Mouse (Mus musculus) intestine, postnatal 0 days (tissue): ENCODE results near the gene Nt5c1a. TPM values are rescaled to one million over a fixed set of nuclear protein-coding genes. Genes with fewer than 3 reads are reported as not detected.
A peak's percentile ranks its signal among the peaks of the same experiment; 100 is the strongest.

Source experiments
- ATAC-seq: fragments of 200-750 bp; cut with Nextera tagmentation; 2 replicates; pipeline ENCODE4 v1.8.0; 2017; ENCODE audit warnings: mild to moderate bottlenecking, moderate TSS enrichment, moderate library complexity
- H3K27ac ChIP-seq: fragments of 300-500 bp; sonication (generic); 2 replicates; pipeline ENCODE4 v1.5.1; 2014; ENCODE audit warnings: mild to moderate bottlenecking, low read depth, low read length, moderate library complexity
- H3K27me3 ChIP-seq: fragments of 300-500 bp; sonication (generic); replicated peaks from 2 replicates; pipeline ENCODE4 v1.6.1; 2014; ENCODE audit warnings: low read length, mixed read lengths; ENCODE audit not compliant: control insufficient read depth, insufficient read depth
- H3K36me3 ChIP-seq: fragments of 300-500 bp; sonication (generic); 2 replicates; pipeline ENCODE4 v1.6.1; 2014; ENCODE audit warnings: mild to moderate bottlenecking, moderate library complexity; ENCODE audit not compliant: control insufficient read depth, insufficient read depth
- H3K4me1 ChIP-seq: fragments of 300-500 bp; sonication (generic); replicated peaks from 2 replicates; pipeline ENCODE4 v1.6.1; 2014; ENCODE audit warnings: antibody characterized with exemption, low read length, mixed read lengths; ENCODE audit not compliant: control insufficient read depth, insufficient read depth
- H3K4me2 ChIP-seq: fragments of 300-500 bp; sonication (generic); replicated peaks from 2 replicates; pipeline ENCODE4 v1.6.1; 2014; ENCODE audit warnings: low read depth, mild to moderate bottlenecking, moderate library complexity
- H3K4me3 ChIP-seq: fragments of 300-500 bp; sonication (generic); 2 replicates; pipeline ENCODE4 v1.5.1; 2014; ENCODE audit warnings: low read depth, low read length
- H3K9ac ChIP-seq: fragments of 300-500 bp; sonication (generic); 2 replicates; pipeline ENCODE4 v1.6.1; 2014; ENCODE audit warnings: mild to moderate bottlenecking, low read depth, low read length
- H3K9me3 ChIP-seq: fragments of 300-500 bp; sonication (generic); 2 replicates; pipeline ENCODE4 v1.6.1; 2016; ENCODE audit warnings: mixed run types; ENCODE audit not compliant: control insufficient read depth
- CTCF ChIP-seq: sonication (generic); IDR thresholded peaks from 2 replicates; pipeline ENCODE4 v1.5.1; 2016; ENCODE audit warnings: low read depth, mild to moderate bottlenecking, control low read depth, antibody characterized with exemption, moderate library complexity
- WGBS: fragments of 180-500 bp; shearing (Covaris S2); extraction: QIAGEN DNeasy Blood & Tissue Kit; methylation state at CpG from one replicate; pipeline ENCODE4 v1.1.7; 2014; 5-methylcytosine and 5-hydroxymethylcytosine counted together
- polyA plus RNA-seq: library from polyadenylated mRNA; unstranded; fragments of >200 nt; fragmentation: Nextera tagmentation; extraction: Ambion mirVana; gene quantifications from 2 replicates; pipeline ENCODE4 v1.2.1, GENCODE M21; 2015

Nt5c1a gene
- polyA plus RNA-seq, 1 experiment from 2014 or later: not detected

DNA sequence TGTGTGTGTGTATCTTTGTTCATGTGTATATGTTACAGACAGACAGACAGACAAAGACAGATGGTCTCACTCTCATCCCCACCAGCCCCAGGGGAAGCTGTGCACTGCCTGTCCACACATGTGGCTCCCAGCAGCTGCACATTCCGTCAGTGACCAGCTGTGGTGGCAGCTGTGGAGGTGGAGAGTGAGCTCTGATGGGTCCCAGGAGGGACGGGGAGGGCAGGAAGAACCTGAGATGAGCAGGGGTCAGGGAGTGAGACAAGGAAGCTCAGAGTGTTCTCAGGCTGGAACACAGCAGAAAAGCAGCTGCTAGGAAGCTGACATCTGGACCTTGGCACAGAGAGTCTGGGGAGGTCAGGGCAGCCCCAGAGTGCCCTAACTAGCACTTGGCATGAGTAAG, 27.0 kb downstream of the Nt5c1a start:
- no peak for TF ChIP-seq CTCF
- Histone ChIP-seq H3K9ac (no peak overlapping the region), H3K4me2 (no peak overlapping the region), H3K27me3 (peaks cover 2% of the 10 kb centered on the region; the same call in 1 of the 2 replicates), H3K27ac (no peak overlapping the region), H3K9me3 (no peaks in the 10 kb centered on the region), H3K4me1 (0 out of 2 replicates have a peak, but pooled peaks cover 4% of the 10 kb centered on the region), H3K4me3 (no peak overlapping the region), H3K36me3 (no peaks in the 10 kb centered on the region)
- WGBS: 55% methylated on average over 2 of the region's 2 CpGs
- no peak for ATAC-seq

GRCm38 (mm10) chr4:123229166-123229565, 27.9 kb downstream of the Nt5c1a start:
- Histone ChIP-seq H3K27me3 (peaks cover 8% of the 10 kb centered on the region; the same call in 1 of the 2 replicates), H3K36me3 (no peaks in the 10 kb centered on the region), H3K4me1 (0 out of 2 replicates have a peak, but pooled peaks cover 4% of the 10 kb centered on the region), H3K9ac (no peak overlapping the region), H3K4me2 (no peak overlapping the region), H3K9me3 (no peaks in the 10 kb centered on the region), H3K4me3 (no peak overlapping the region), H3K27ac (no peak overlapping the region)
- ATAC-seq: 0 out of 2 replicates have a peak, but pooled peaks have one; percentile 19
- TF ChIP-seq CTCF: no peak
- WGBS: 31% methylated on average over 11 of the region's 11 CpGs

GRCm38 (mm10) chr4:123232841-123233240, 31.5 kb downstream of the Nt5c1a start:
- Histone ChIP-seq H3K36me3 (no peaks in the 10 kb centered on the region), H3K4me1 (0 out of 2 replicates have a peak, but pooled peaks cover 4% of the 10 kb centered on the region), H3K27ac (no peak overlapping the region), H3K4me2 (no peak overlapping the region), H3K9me3 (no peaks in the 10 kb centered on the region), H3K4me3 (no peak overlapping the region), H3K27me3 (peaks cover 16% of the 10 kb centered on the region; the same call in 1 of the 2 replicates), H3K9ac (no peak overlapping the region)
- 56% methylated on average over 3 of the region's 3 CpGs for WGBS
- TF ChIP-seq CTCF: no peak
- no peak for ATAC-seq

DNA sequence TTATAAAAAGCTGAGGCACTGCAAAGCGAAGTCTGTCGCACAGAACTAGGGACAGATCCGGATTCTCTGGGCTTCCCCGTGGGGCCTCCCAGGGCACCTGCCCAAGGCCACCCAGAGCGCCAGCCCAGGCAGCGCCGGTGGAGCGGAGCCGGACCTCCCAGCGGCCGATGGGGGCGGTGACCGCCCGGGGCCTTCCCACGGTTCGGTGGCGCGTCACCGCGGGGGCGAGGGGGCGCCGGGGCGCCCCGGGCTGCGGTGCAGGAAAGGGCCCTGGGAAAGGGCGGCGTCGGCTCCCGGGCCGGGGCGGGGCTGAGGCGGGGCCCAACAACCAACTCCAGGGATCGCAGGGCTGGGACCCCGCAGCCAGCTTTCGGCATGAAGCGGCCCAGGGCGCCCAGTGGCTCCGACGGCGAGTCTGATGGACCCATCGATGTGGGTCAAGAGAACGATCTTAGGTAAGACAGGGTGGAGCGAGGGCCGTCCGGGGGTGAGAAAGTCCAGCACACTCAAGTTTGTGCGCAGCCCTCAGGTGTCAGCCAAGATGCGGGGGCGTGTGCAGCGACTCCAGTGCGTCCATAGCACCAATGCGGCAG, 32.3 kb downstream of the Nt5c1a start, which contains the start of gene Heyl:
Gene Heyl (plus strand): TSS at position 65 of the 593 bp plus-strand sequence.
- ATAC-seq: peak; percentile 70; the same call in 1 of the 2 replicates
- Histone ChIP-seq H3K9ac (peak within 1 kb of the TSS; percentile 40), H3K27ac (no peak within 1 kb of the TSS), H3K27me3 (peaks cover 20% of the 10 kb centered on the region; the same call in 1 of the 2 replicates), H3K4me3 (peak within 1 kb of the TSS; percentile 50), H3K4me2 (peak within 1 kb of the TSS; percentile 88), H3K9me3 (no peaks in the 10 kb centered on the region), H3K36me3 (no peaks in the 10 kb centered on the region), H3K4me1 (0 out of 2 replicates have a peak, but pooled peaks cover 4% of the 10 kb centered on the region)
- no peak for TF ChIP-seq CTCF
- 1% methylated on average over 45 of the region's 52 CpGs for WGBS

- Histone ChIP-seq H3K4me3 (no peak overlapping the region), H3K27ac (no peak overlapping the region)
- no peak for TF ChIP-seq CTCF
Observed at GRCm38 (mm10) chr4:123235835-123236430, 34.6 kb downstream of the Nt5c1a start.

GRCm38 (mm10) chr4:123236431-123237031, 35.2 kb downstream of the Nt5c1a start:
- Histone ChIP-seq H3K36me3 (no peaks in the 10 kb centered on the region), H3K27ac (no peak overlapping the region), H3K4me1 (no peaks in the 10 kb centered on the region), H3K27me3 (peaks cover 37% of the 10 kb centered on the region; the same call in 1 of the 2 replicates), H3K4me2 (no peak overlapping the region), H3K4me3 (no peak overlapping the region), H3K9ac (no peak overlapping the region), H3K9me3 (no peaks in the 10 kb centered on the region)
- ATAC-seq: no peak
- WGBS: 77% methylated on average over 13 of the region's 13 CpGs
- no peak for TF ChIP-seq CTCF

More at GRCm38 (mm10) chr4:123235835-123236430, 34.6 kb downstream of the Nt5c1a start:
- peaks cover 37% of the 10 kb centered on the region; the same call in 1 of the 2 replicates for H3K27me3 ChIP-seq
- H3K4me2 ChIP-seq: no peak overlapping the region
- H3K9ac ChIP-seq: no peak overlapping the region
- no peaks in the 10 kb centered on the region for H3K4me1 ChIP-seq
- 72% methylated on average over 9 of the region's 9 CpGs for WGBS
- no peaks in the 10 kb centered on the region for H3K9me3 ChIP-seq
- no peaks in the 10 kb centered on the region for H3K36me3 ChIP-seq
- ATAC-seq: no peak
